ENCODE assay signal across 34 mouse cellular contexts in genomic region chr12:25367541-25367940, GRCm38 (mm10).
"Had no signal": no experiment of that assay in that cellular context is flagged by ENCODE, and none has a peak within 500 bp of the region (broad histone marks: within the 10 kb centered on the region; RNA-seq: fewer than 3 reads in every experiment).

No protein-coding gene starts in this region.

- H3K9ac ChIP-seq: heart, embryonic 12.5 days; heart, embryonic 13.5 days; heart, embryonic 15.5 days; hindbrain, embryonic 12.5 days; hindbrain, embryonic 13.5 days; hindbrain, embryonic 14.5 days; hindbrain, embryonic 15.5 days; intestine, embryonic 15.5 days; kidney, embryonic 15.5 days had no signal

- ATAC-seq: hindbrain, embryonic 16.5 days; hindbrain, postnatal 0 days; inflammation-experienced regulatory T-cells, adult 6 months; intestine, embryonic 15.5 days; intestine, embryonic 16.5 days; intestine, postnatal 0 days had no signal

- H3K4me3 ChIP-seq: heart, embryonic 10.5 days; heart, embryonic 12.5 days; heart, embryonic 13.5 days; heart, embryonic 15.5 days; hindbrain, embryonic 10.5 days; hindbrain, embryonic 12.5 days; hindbrain, embryonic 13.5 days; hindbrain, embryonic 15.5 days; intestine, embryonic 15.5 days; kidney, embryonic 15.5 days; layer of hippocampus, adult 2 months had no signal

- H3K4me1 ChIP-seq: heart, embryonic 13.5 days; heart, embryonic 15.5 days; hindbrain, embryonic 12.5 days; hindbrain, embryonic 15.5 days; intestine, embryonic 15.5 days had no signal

- H3K27me3 ChIP-seq: heart, embryonic 12.5 days; heart, embryonic 13.5 days; heart, embryonic 15.5 days; hindbrain, embryonic 12.5 days; hindbrain, embryonic 15.5 days; intestine, embryonic 15.5 days; kidney, embryonic 15.5 days had no signal

- DNase-seq: heart, postnatal 10 days; heart, postnatal 14 days; heart, postnatal 36 days; heart, postnatal 4 days; kidney, adult 11 months; kidney, adult 18-20 months; kidney, adult 2 months; kidney, adult 8-10 months; kidney, adult 9 months; kidney, postnatal 10 days; kidney, postnatal 14 days; kidney, postnatal 36 days; kidney, postnatal 4 days; layer of hippocampus, adult 9-11 months; layer of hippocampus, postnatal 36 days had no signal

- H3K4me2 ChIP-seq: heart, embryonic 11.5 days; heart, embryonic 12.5 days; heart, embryonic 13.5 days; heart, embryonic 15.5 days; hindbrain, embryonic 12.5 days; hindbrain, embryonic 13.5 days; hindbrain, embryonic 14.5 days; hindbrain, embryonic 15.5 days; intestine, embryonic 15.5 days; kidney, embryonic 15.5 days had no signal

- H3K27ac ChIP-seq: heart, embryonic 10.5 days; heart, embryonic 13.5 days; heart, embryonic 15.5 days; hindbrain, embryonic 10.5 days; hindbrain, embryonic 12.5 days; hindbrain, embryonic 13.5 days; hindbrain, embryonic 14.5 days; hindbrain, embryonic 15.5 days; hindbrain, postnatal 0 days; intestine, embryonic 15.5 days; kidney, embryonic 15.5 days; kidney, postnatal 0 days; layer of hippocampus, adult 2 months had no signal

- H3K9me3 ChIP-seq: heart, embryonic 10.5 days; heart, embryonic 12.5 days; heart, embryonic 13.5 days; heart, embryonic 15.5 days; hindbrain, embryonic 10.5 days; hindbrain, embryonic 12.5 days; hindbrain, embryonic 13.5 days; hindbrain, embryonic 15.5 days; intestine, embryonic 15.5 days; kidney, embryonic 15.5 days had no signal

- H3K36me3 ChIP-seq: heart, embryonic 10.5 days; heart, embryonic 12.5 days; heart, embryonic 13.5 days; heart, embryonic 15.5 days; hindbrain, embryonic 10.5 days; hindbrain, embryonic 12.5 days; hindbrain, embryonic 13.5 days; hindbrain, embryonic 15.5 days; intestine, embryonic 15.5 days; kidney, embryonic 15.5 days had no signal
